Comparison of ENCODE assay signal across 8 mouse cellular contexts in genomic region chr15:73982065-73982729, GRCm38 (mm10).
DNase-seq lines count a peak whose midpoint lies in the region; ATAC-seq and TF ChIP-seq lines count a peak whose summit lies in the region.

No protein-coding gene starts in this region.

- DNase-seq in heart, adult 8-10 months (ENCODE audit: low spot score): no peak
- peak; percentile 81 to 91 for DNase-seq in frontal cortex, adult 2 months (ENCODE audit: extremely low spot score in 1 of 2, low spot score in 1 of 2)
- peak; percentile 78 to 84 for DNase-seq in layer of hippocampus, adult 8-10 months (ENCODE audit: low spot score in 2 of 2)
- DNase-seq in kidney, adult 18-20 months: no peak

- TF ChIP-seq POLR2A in olfactory bulb, adult 2 months (IDR thresholded peaks at IDR 0.05; ENCODE audit: insufficient read depth, low read depth, low read length): no peak

- H3K27ac ChIP-seq in heart, embryonic 12.5 days (ENCODE audit: poor library complexity, severe bottlenecking): 0 out of 2 replicates have a peak overlapping the region, but pooled peaks have one; percentile 3
- H3K27ac ChIP-seq in olfactory bulb, adult 2 months (ENCODE audit: insufficient read depth, low read depth, low read length): peak overlapping the region; percentile 89
- no peak overlapping the region for H3K27ac ChIP-seq in forebrain, embryonic 16.5 days (ENCODE audit: low read length)

- no peaks in the 10 kb centered on the region for H3K36me3 ChIP-seq in heart, embryonic 12.5 days
- no peaks in the 10 kb centered on the region for H3K36me3 ChIP-seq in forebrain, embryonic 16.5 days (ENCODE audit: control insufficient read depth, insufficient read depth)

- H3K4me1 ChIP-seq in heart, embryonic 12.5 days (replicated peaks): peaks cover 35% of the 10 kb centered on the region
- peaks cover 66% of the 10 kb centered on the region for H3K4me1 ChIP-seq in olfactory bulb, adult 2 months (ENCODE audit: control insufficient read depth, insufficient read depth, low read length)
- H3K4me1 ChIP-seq in forebrain, embryonic 16.5 days (replicated peaks; ENCODE audit: control insufficient read depth, insufficient read depth, low read length): peaks cover 11% of the 10 kb centered on the region

- H3K27me3 ChIP-seq in heart, embryonic 12.5 days (replicated peaks): peaks cover 4% of the 10 kb centered on the region; the same call in 1 of the 2 replicates
- no peaks in the 10 kb centered on the region for H3K27me3 ChIP-seq in forebrain, embryonic 16.5 days (replicated peaks; ENCODE audit: control insufficient read depth, insufficient read depth, low read length)

- ATAC-seq in heart, embryonic 12.5 days (ENCODE audit: insufficient number of reproducible peaks, low FRiP score): no peak
- no peak for ATAC-seq in forebrain, embryonic 16.5 days
- ATAC-seq in megakaryocyte progenitor cell, adult 5-6 weeks (replicated peaks; ENCODE audit: poor library complexity): no peak

- H3K9me3 ChIP-seq in heart, embryonic 12.5 days (replicated peaks): no peaks in the 10 kb centered on the region
- no peaks in the 10 kb centered on the region for H3K9me3 ChIP-seq in forebrain, embryonic 16.5 days (ENCODE audit: control insufficient read depth, low read length)

- WGBS in heart, embryonic 12.5 days: 24% methylated on average over 23 of the region's 23 CpGs
- WGBS in olfactory bulb, adult 2 months: 26% methylated on average over 23 of the region's 23 CpGs
- 55% methylated on average over 23 of the region's 23 CpGs for WGBS in forebrain, embryonic 16.5 days

- no peak overlapping the region for H3K9ac ChIP-seq in heart, embryonic 12.5 days
- H3K9ac ChIP-seq in forebrain, embryonic 16.5 days (replicated peaks; ENCODE audit: low read depth, low read length): no peak overlapping the region

- peak overlapping the region; percentile 37 for H3K4me2 ChIP-seq in heart, embryonic 12.5 days
- H3K4me2 ChIP-seq in forebrain, embryonic 16.5 days (ENCODE audit: low read length): no peak overlapping the region

- TF ChIP-seq CTCF in olfactory bulb, adult 2 months (IDR thresholded peaks at IDR 0.05; ENCODE audit: insufficient read depth, low read depth, low read length): no peak

- no peak overlapping the region for H3K4me3 ChIP-seq in heart, embryonic 12.5 days
- H3K4me3 ChIP-seq in olfactory bulb, adult 2 months (ENCODE audit: insufficient read depth, low read depth, low read length): no peak overlapping the region
- H3K4me3 ChIP-seq in forebrain, embryonic 16.5 days (replicated peaks; ENCODE audit: low read length): no peak overlapping the region

Comparison
In these comparisons a context has a peak if more than half of its experiments do, and no peak if none do; other contexts are left out.
1. DNase-seq: peak in frontal cortex, adult 2 months (2 of 2) and layer of hippocampus, adult 8-10 months (2 of 2); none in heart, adult 8-10 months (single experiment) and kidney, adult 18-20 months (single experiment).